Mouse (Mus musculus): ENCODE data around the gene Mfsd11.

GRCm38 (mm10) chr11:116838936-116839335, 13.3 kb upstream of the Mfsd11 start:
- TF ChIP-seq HCFC1 (IDR thresholded peaks at IDR 0.05; ENCODE audit: borderline replicate concordance, insufficient read depth, low read length) (no peak), ZC3H11A (IDR thresholded peaks at IDR 0.05; ENCODE audit: borderline replicate concordance, low read depth, low read length) (no peak)
